Mouse (Mus musculus): ENCODE measurements around the gene Tmem200c. TPM values are rescaled to one million over a fixed set of nuclear protein-coding genes. Genes with fewer than 3 reads are reported as not detected.

Gene Tmem200c
- total and polyA plus RNA-seq, 2 experiments from 2014 or later, result 0.19 TPM; not detected in 1

DNA sequence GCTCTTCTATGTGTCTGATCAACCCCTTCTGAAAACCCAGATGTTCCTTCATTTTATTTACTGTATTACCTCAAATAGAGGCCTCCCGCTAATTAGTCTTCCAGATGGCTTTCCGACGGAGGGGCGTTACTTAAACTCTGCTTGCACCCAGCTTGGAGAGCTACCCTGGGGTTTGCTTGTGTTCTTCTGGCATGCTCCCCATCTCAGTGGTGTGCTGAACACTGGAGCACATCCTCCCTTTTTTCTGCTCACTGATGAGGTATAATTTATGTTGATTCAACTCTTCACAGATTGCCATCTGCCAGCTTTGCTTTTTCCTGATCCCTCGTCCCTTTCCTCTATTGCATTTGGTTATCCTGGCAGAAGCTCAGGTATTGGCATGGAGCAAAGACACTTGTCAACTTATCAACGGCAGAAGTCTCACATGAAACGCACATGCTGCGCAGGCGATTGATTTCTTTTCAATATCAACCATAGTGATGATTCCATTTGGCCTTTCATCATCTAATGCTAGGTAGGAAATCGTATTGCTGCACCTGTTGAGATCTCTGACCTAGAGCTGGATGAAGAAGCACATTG is 49.6 kb downstream of the Tmem200c start:
- ATAC-seq (ENCODE audit: insufficient read depth, low read depth), result no peak
- H3K27me3 ChIP-seq (ENCODE audit: control insufficient read depth, insufficient read depth, low read length), result no peaks in the 10 kb centered on the region; the same call in 1 of the 2 replicates
- no peak for TF ChIP-seq EP300 (IDR thresholded peaks at IDR 0.05; ENCODE audit: low read depth)
- TF ChIP-seq CTCF (IDR thresholded peaks at IDR 0.05; ENCODE audit: low read depth), result no peak
- H3K9ac ChIP-seq (replicated peaks; ENCODE audit: low read depth, low read length), result no peak overlapping the region
- DNase-seq (ENCODE audit: low spot score), result no peak
- H3K9me3 ChIP-seq (replicated peaks; ENCODE audit: control insufficient read depth, low read length), result no peaks in the 10 kb centered on the region
- no peak overlapping the region for H3K4me3 ChIP-seq (ENCODE audit: low read depth, low read length)
- H3K36me3 ChIP-seq (replicated peaks; ENCODE audit: control insufficient read depth, insufficient read depth, low read length), result no peaks in the 10 kb centered on the region
- 80% methylated on average over 10 of the region's 10 CpGs for WGBS
- no peaks in the 10 kb centered on the region for H3K4me1 ChIP-seq (ENCODE audit: control insufficient read depth, insufficient read depth)
- no peak overlapping the region for H3K27ac ChIP-seq (ENCODE audit: low read depth)
- H3K4me2 ChIP-seq (ENCODE audit: low read depth, low read length), result no peak overlapping the region

DNA sequence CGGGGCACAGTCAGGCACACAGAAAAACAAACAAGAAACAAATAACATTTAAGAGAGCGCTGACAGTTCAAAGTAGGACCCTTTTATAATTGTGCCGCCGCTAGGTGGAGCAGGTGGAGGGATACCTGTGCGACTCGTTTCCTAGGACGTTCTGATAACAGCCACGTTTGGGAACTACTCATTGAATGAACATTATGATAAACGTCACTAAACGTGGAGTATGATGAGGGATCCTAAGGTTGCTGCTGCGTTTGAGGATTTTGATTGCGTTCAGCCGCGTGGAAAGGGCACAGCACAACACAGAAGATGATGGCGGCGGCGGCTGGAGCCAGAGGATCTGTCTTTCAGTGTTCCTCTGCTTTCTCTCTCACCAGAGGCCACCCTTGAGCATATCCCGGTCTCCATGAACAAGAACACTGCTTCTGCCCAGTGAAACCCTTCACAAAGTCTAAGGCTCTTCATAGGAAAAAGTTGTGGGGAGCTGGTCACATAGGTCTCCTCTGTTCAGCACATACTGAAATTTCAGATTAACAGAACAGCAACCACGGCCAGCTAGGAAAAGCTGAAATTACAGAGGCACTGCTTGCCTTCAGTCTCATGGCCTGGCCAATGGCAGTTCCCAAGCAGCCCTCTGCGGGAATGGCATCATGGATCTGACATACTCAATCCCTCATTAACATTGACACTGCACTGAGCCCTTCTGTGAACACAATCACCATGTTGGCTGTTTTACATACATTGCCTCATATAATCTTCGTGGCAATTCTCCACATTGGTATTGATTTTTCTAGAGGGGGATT is 55.5 kb downstream of the Tmem200c start:
- TF ChIP-seq EP300 (IDR thresholded peaks at IDR 0.05; ENCODE audit: low read depth), result no peak
- TF ChIP-seq CTCF (IDR thresholded peaks at IDR 0.05; ENCODE audit: low read depth), result peak; percentile 47
- DNase-seq (ENCODE audit: low spot score), result no peak
- Histone ChIP-seq H3K27me3 (ENCODE audit: control insufficient read depth, insufficient read depth, low read length) (no peaks in the 10 kb centered on the region; the same call in 1 of the 2 replicates), H3K27ac (ENCODE audit: low read depth) (no peak overlapping the region), H3K4me1 (ENCODE audit: control insufficient read depth, insufficient read depth) (no peaks in the 10 kb centered on the region), H3K36me3 (replicated peaks; ENCODE audit: control insufficient read depth, insufficient read depth, low read length) (no peaks in the 10 kb centered on the region), H3K9ac (replicated peaks; ENCODE audit: low read depth, low read length) (no peak overlapping the region), H3K4me2 (ENCODE audit: low read depth, low read length) (peak overlapping the region; percentile 45), H3K4me3 (ENCODE audit: low read depth, low read length) (peak overlapping the region; percentile 24; the same call in 1 of the 2 replicates), H3K9me3 (replicated peaks; ENCODE audit: control insufficient read depth, low read length) (no peaks in the 10 kb centered on the region)
- WGBS, result 15% methylated on average over 21 of the region's 21 CpGs
- no peak for ATAC-seq (ENCODE audit: insufficient read depth, low read depth)

DNA sequence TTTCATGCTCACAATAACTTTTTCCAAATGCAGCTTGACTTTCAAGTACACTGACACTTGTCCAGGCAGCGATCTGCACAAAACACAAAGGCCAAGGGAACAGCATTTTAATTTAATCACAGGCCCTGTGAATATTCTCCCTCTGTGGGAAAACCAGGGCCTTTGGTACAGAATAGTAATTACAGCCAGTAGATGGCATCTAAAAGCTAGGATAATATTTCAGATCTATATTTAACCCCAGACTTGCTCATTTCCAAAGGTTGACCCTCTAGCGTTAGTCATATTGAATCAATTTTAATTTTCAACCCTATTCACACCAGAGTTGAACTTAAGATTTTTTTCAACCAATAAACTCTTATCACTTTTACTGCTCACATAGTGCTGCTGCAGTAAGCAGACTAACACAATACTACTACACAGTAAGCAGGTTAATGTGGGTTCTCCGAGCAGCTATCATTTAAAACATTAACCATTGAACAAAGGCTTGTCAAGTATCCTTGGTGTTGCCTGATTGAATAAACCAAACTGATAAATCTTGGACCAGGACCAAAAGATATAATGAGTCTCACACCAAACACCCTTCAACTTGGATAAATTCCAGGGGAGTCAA is 57.2 kb downstream of the Tmem200c start:
- no peak overlapping the region for H3K4me3 ChIP-seq (ENCODE audit: low read depth, low read length)
- no peak for ATAC-seq (ENCODE audit: insufficient read depth, low read depth)
- no peaks in the 10 kb centered on the region for H3K36me3 ChIP-seq (replicated peaks; ENCODE audit: control insufficient read depth, insufficient read depth, low read length)
- no peaks in the 10 kb centered on the region; the same call in 1 of the 2 replicates for H3K27me3 ChIP-seq (ENCODE audit: control insufficient read depth, insufficient read depth, low read length)
- no peak overlapping the region for H3K27ac ChIP-seq (ENCODE audit: low read depth)
- DNase-seq (ENCODE audit: low spot score), result no peak
- H3K4me2 ChIP-seq (ENCODE audit: low read depth, low read length), result no peak overlapping the region
- no peaks in the 10 kb centered on the region for H3K9me3 ChIP-seq (replicated peaks; ENCODE audit: control insufficient read depth, low read length)
- H3K9ac ChIP-seq (replicated peaks; ENCODE audit: low read depth, low read length), result no peak overlapping the region
- WGBS, result 39% methylated on average over 3 of the region's 3 CpGs
- H3K4me1 ChIP-seq (ENCODE audit: control insufficient read depth, insufficient read depth), result no peaks in the 10 kb centered on the region
- no peak for TF ChIP-seq EP300 (IDR thresholded peaks at IDR 0.05; ENCODE audit: low read depth)
- TF ChIP-seq CTCF (IDR thresholded peaks at IDR 0.05; ENCODE audit: low read depth), result no peak

DNA sequence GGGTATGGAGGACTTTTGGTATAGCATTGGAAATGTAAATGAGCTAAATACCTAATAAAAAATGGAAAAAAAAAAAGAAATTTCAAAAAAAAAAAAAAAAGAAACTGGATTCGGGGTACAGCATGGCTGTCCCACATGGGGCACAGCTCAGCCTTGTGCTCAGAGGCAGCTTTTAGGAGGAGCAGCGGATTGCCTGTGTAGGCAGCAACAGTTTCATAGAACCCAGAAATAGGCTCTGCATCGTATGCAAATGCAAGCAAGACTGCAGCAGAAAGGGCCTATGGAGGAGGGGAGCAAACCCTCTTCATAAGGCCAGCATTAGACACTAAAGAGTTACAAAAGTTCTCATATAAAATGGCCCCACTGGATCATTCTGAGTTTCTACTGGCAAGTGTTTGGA is 64.2 kb downstream of the Tmem200c start:
- WGBS, result 86% methylated on average over 3 of the region's 3 CpGs
- Histone ChIP-seq H3K27me3 (ENCODE audit: control insufficient read depth, insufficient read depth, low read length) (no peaks in the 10 kb centered on the region), H3K9ac (replicated peaks; ENCODE audit: low read depth, low read length) (no peak overlapping the region)

More for the DNA sequence above, 64.2 kb downstream of the Tmem200c start:
- Histone ChIP-seq H3K27ac (ENCODE audit: low read depth) (no peak overlapping the region), H3K4me3 (ENCODE audit: low read depth, low read length) (no peak overlapping the region), H3K36me3 (replicated peaks; ENCODE audit: control insufficient read depth, insufficient read depth, low read length) (no peaks in the 10 kb centered on the region), H3K4me1 (ENCODE audit: control insufficient read depth, insufficient read depth) (no peaks in the 10 kb centered on the region), H3K4me2 (ENCODE audit: low read depth, low read length) (no peak overlapping the region), H3K9me3 (replicated peaks; ENCODE audit: control insufficient read depth, low read length) (no peaks in the 10 kb centered on the region)
- DNase-seq (ENCODE audit: low spot score) (no peak), ATAC-seq (ENCODE audit: insufficient read depth, low read depth) (no peak)
- no peak for TF ChIP-seq EP300 (IDR thresholded peaks at IDR 0.05; ENCODE audit: low read depth)
- no peak for TF ChIP-seq CTCF (IDR thresholded peaks at IDR 0.05; ENCODE audit: low read depth)

Other genes starting within 250 kb of the Tmem200c start
- gene Epb41l3, start 249.1 kb downstream of the Tmem200c start, total RNA-seq (2014; rRNA removed; ENCODE audit: low replicate concordance), result 40.3 and 53.7 TPM in 2 replicates
- 38.5 and 41.9 TPM in 2 replicates for gene Epb41l3, start 249.1 kb downstream of the Tmem200c start, polyA plus RNA-seq (2015; fragmentation: Nextera tagmentation; extraction: Ambion mirVana)

Data from heart, postnatal 0 days (tissue).